Mouse (Mus musculus): ENCODE results near the gene Vmn1r5. TPM values are rescaled to one million over a fixed set of nuclear protein-coding genes. Genes with fewer than 3 reads are reported as not detected.
A peak's percentile ranks its signal among the peaks of the same experiment; 100 is the strongest.

Vmn1r5 gene
- not detected in 2 replicates for polyA plus RNA-seq (2015; fragmentation: Nextera tagmentation; extraction: Ambion mirVana)

GRCm38 (mm10) chr6:56969973-56970372 lies at the start of gene Vmn1r5:
TSS of gene Vmn1r5 (plus strand) at chr6:56970273.
- Histone ChIP-seq H3K27me3 (ENCODE audit: control insufficient read depth, insufficient read depth, low read length) (no peaks in the 10 kb centered on the region), H3K27ac (ENCODE audit: low read length) (no peak within 1 kb of the TSS), H3K4me1 (ENCODE audit: control insufficient read depth, insufficient read depth, low read length) (no peaks in the 10 kb centered on the region), H3K4me3 (ENCODE audit: low read length) (no peak within 1 kb of the TSS), H3K36me3 (ENCODE audit: control insufficient read depth, insufficient read depth) (no peaks in the 10 kb centered on the region), H3K9me3 (replicated peaks; ENCODE audit: control insufficient read depth, low read length) (no peaks in the 10 kb centered on the region), H3K9ac (ENCODE audit: low read length) (no peak within 1 kb of the TSS), H3K4me2 (ENCODE audit: low read depth, low read length) (no peak within 1 kb of the TSS)
- no peak for ATAC-seq (replicated peaks; ENCODE audit: extremely low read depth, insufficient read depth, low FRiP score)

GRCm38 (mm10) chr6:56923331-56923725 lies 46.7 kb upstream of the Vmn1r5 start:
- ATAC-seq (replicated peaks; ENCODE audit: extremely low read depth, insufficient read depth, low FRiP score): peak; percentile 7; the same call in 1 of the 2 replicates
- peak overlapping the region; percentile 64 for H3K4me2 ChIP-seq (ENCODE audit: low read depth, low read length)
- H3K4me3 ChIP-seq (ENCODE audit: low read length): peak overlapping the region; percentile 88
- peak overlapping the region; percentile 89 for H3K9ac ChIP-seq (ENCODE audit: low read length)
- no peaks in the 10 kb centered on the region for H3K27me3 ChIP-seq (ENCODE audit: control insufficient read depth, insufficient read depth, low read length)
- peak overlapping the region; percentile 78 for H3K27ac ChIP-seq (ENCODE audit: low read length)
- H3K9me3 ChIP-seq (replicated peaks; ENCODE audit: control insufficient read depth, low read length): no peaks in the 10 kb centered on the region
- H3K36me3 ChIP-seq (ENCODE audit: control insufficient read depth, insufficient read depth): no peaks in the 10 kb centered on the region
- peaks cover 22% of the 10 kb centered on the region for H3K4me1 ChIP-seq (ENCODE audit: control insufficient read depth, insufficient read depth, low read length)
- under 1% methylated on average over 25 of the region's 25 CpGs for WGBS

- no peaks in the 10 kb centered on the region for H3K27me3 ChIP-seq (ENCODE audit: control insufficient read depth, insufficient read depth, low read length)
- H3K27ac ChIP-seq (ENCODE audit: low read length): peak within 1 kb of the TSS; percentile 78
- H3K9me3 ChIP-seq (replicated peaks; ENCODE audit: control insufficient read depth, low read length): no peaks in the 10 kb centered on the region
- peak within 1 kb of the TSS; percentile 88 for H3K4me3 ChIP-seq (ENCODE audit: low read length)
- peak; percentile 97 for ATAC-seq (replicated peaks; ENCODE audit: extremely low read depth, insufficient read depth, low FRiP score)
- H3K36me3 ChIP-seq (ENCODE audit: control insufficient read depth, insufficient read depth): no peaks in the 10 kb centered on the region
- 2% methylated on average over 64 of the region's 64 CpGs for WGBS
- peak within 1 kb of the TSS; percentile 89 for H3K9ac ChIP-seq (ENCODE audit: low read length)
- H3K4me2 ChIP-seq (ENCODE audit: low read depth, low read length): peak within 1 kb of the TSS; percentile 64
- peaks cover 20% of the 10 kb centered on the region for H3K4me1 ChIP-seq (ENCODE audit: control insufficient read depth, insufficient read depth, low read length)
Measured at GRCm38 (mm10) chr6:56923726-56924707, 46.1 kb upstream of the Vmn1r5 start, which contains the start of the genes Nt5c3 and Vmn1r4. TSS of gene Nt5c3 (minus strand) at chr6:56923932. TSS of gene Vmn1r4 (plus strand) at chr6:56924015.

- H3K4me1 ChIP-seq (ENCODE audit: control insufficient read depth, insufficient read depth, low read length): no peaks in the 10 kb centered on the region
- H3K4me2 ChIP-seq (ENCODE audit: low read depth, low read length): no peak overlapping the region
- no peak for ATAC-seq (replicated peaks; ENCODE audit: extremely low read depth, insufficient read depth, low FRiP score)
- no peak overlapping the region for H3K27ac ChIP-seq (ENCODE audit: low read length)
- H3K36me3 ChIP-seq (ENCODE audit: control insufficient read depth, insufficient read depth): no peaks in the 10 kb centered on the region
- 59% methylated on average over 4 of the region's 4 CpGs for whole genome bisulfite sequencing
- no peaks in the 10 kb centered on the region for H3K9me3 ChIP-seq (replicated peaks; ENCODE audit: control insufficient read depth, low read length)
- no peak overlapping the region for H3K4me3 ChIP-seq (ENCODE audit: low read length)
- H3K27me3 ChIP-seq (ENCODE audit: control insufficient read depth, insufficient read depth, low read length): no peaks in the 10 kb centered on the region
- H3K9ac ChIP-seq (ENCODE audit: low read length): no peak overlapping the region
Measured at GRCm38 (mm10) chr6:56931648-56932415, 38.2 kb upstream of the Vmn1r5 start.

GRCm38 (mm10) chr6:56932464-56932863 lies 37.6 kb upstream of the Vmn1r5 start:
- H3K27ac ChIP-seq (ENCODE audit: low read length): no peak overlapping the region
- WGBS: 49% methylated on average over 2 of the region's 2 CpGs
- no peak overlapping the region for H3K4me2 ChIP-seq (ENCODE audit: low read depth, low read length)
- no peak for ATAC-seq (replicated peaks; ENCODE audit: extremely low read depth, insufficient read depth, low FRiP score)
- no peaks in the 10 kb centered on the region for H3K27me3 ChIP-seq (ENCODE audit: control insufficient read depth, insufficient read depth, low read length)
- no peaks in the 10 kb centered on the region for H3K36me3 ChIP-seq (ENCODE audit: control insufficient read depth, insufficient read depth)
- H3K9ac ChIP-seq (ENCODE audit: low read length): no peak overlapping the region
- H3K9me3 ChIP-seq (replicated peaks; ENCODE audit: control insufficient read depth, low read length): no peaks in the 10 kb centered on the region
- no peaks in the 10 kb centered on the region for H3K4me1 ChIP-seq (ENCODE audit: control insufficient read depth, insufficient read depth, low read length)
- no peak overlapping the region for H3K4me3 ChIP-seq (ENCODE audit: low read length)

- Histone ChIP-seq H3K4me3 (ENCODE audit: low read length) (no peak overlapping the region), H3K4me1 (ENCODE audit: control insufficient read depth, insufficient read depth, low read length) (no peaks in the 10 kb centered on the region), H3K9ac (ENCODE audit: low read length) (no peak overlapping the region), H3K9me3 (replicated peaks; ENCODE audit: control insufficient read depth, low read length) (no peaks in the 10 kb centered on the region), H3K27me3 (ENCODE audit: control insufficient read depth, insufficient read depth, low read length) (no peaks in the 10 kb centered on the region), H3K27ac (ENCODE audit: low read length) (no peak overlapping the region), H3K4me2 (ENCODE audit: low read depth, low read length) (no peak overlapping the region), H3K36me3 (ENCODE audit: control insufficient read depth, insufficient read depth) (no peaks in the 10 kb centered on the region)
- WGBS: 77% methylated on average over 4 of the region's 4 CpGs
- no peak for ATAC-seq (replicated peaks; ENCODE audit: extremely low read depth, insufficient read depth, low FRiP score)
Measured at GRCm38 (mm10) chr6:56934366-56934765, 35.7 kb upstream of the Vmn1r5 start.

GRCm38 (mm10) chr6:56956436-56956835 lies 13.6 kb upstream of the Vmn1r5 start:
- H3K4me2 ChIP-seq (ENCODE audit: low read depth, low read length): no peak overlapping the region
- no peaks in the 10 kb centered on the region for H3K9me3 ChIP-seq (replicated peaks; ENCODE audit: control insufficient read depth, low read length)
- no peaks in the 10 kb centered on the region for H3K27me3 ChIP-seq (ENCODE audit: control insufficient read depth, insufficient read depth, low read length)
- no peak for ATAC-seq (replicated peaks; ENCODE audit: extremely low read depth, insufficient read depth, low FRiP score)
- WGBS: 62% methylated on average over 5 of the region's 5 CpGs
- H3K4me3 ChIP-seq (ENCODE audit: low read length): no peak overlapping the region
- H3K36me3 ChIP-seq (ENCODE audit: control insufficient read depth, insufficient read depth): no peaks in the 10 kb centered on the region
- no peak overlapping the region for H3K27ac ChIP-seq (ENCODE audit: low read length)
- H3K9ac ChIP-seq (ENCODE audit: low read length): no peak overlapping the region
- H3K4me1 ChIP-seq (ENCODE audit: control insufficient read depth, insufficient read depth, low read length): no peaks in the 10 kb centered on the region

- ATAC-seq (replicated peaks; ENCODE audit: extremely low read depth, insufficient read depth, low FRiP score): no peak
- Histone ChIP-seq H3K4me1 (ENCODE audit: control insufficient read depth, insufficient read depth, low read length) (no peaks in the 10 kb centered on the region), H3K27me3 (ENCODE audit: control insufficient read depth, insufficient read depth, low read length) (no peaks in the 10 kb centered on the region), H3K4me3 (ENCODE audit: low read length) (no peak within 1 kb of the TSS), H3K9me3 (replicated peaks; ENCODE audit: control insufficient read depth, low read length) (no peaks in the 10 kb centered on the region), H3K4me2 (ENCODE audit: low read depth, low read length) (no peak within 1 kb of the TSS), H3K9ac (ENCODE audit: low read length) (no peak within 1 kb of the TSS), H3K27ac (ENCODE audit: low read length) (no peak within 1 kb of the TSS), H3K36me3 (ENCODE audit: control insufficient read depth, insufficient read depth) (no peaks in the 10 kb centered on the region)
- WGBS: 69% methylated on average over 2 of the region's 2 CpGs
Measured at GRCm38 (mm10) chr6:56996943-56997342, 26.9 kb downstream of the Vmn1r5 start, which contains the start of gene Vmn1r6. TSS of gene Vmn1r6 (plus strand) at chr6:56997243.
